Mouse (Mus musculus) stomach, embryonic 16.5 days (tissue): Measurements from ENCODE around the gene Gatb. TPM values are rescaled to one million over a fixed set of nuclear protein-coding genes. Genes with fewer than 3 reads are reported as not detected.

Source experiments
- ATAC-seq: fragments of 200-750 bp; cut with Nextera tagmentation; 2 replicates; pipeline ENCODE4 v1.8.0; 2017; ENCODE audit warnings: moderate number of reproducible peaks, moderate TSS enrichment; ENCODE audit not compliant: insufficient read depth, low FRiP score
- H3K27ac ChIP-seq: fragments of 300-500 bp; sonication (generic); 2 replicates; pipeline ENCODE4 v1.5.1; 2014; ENCODE audit warnings: low read length
- H3K27me3 ChIP-seq: fragments of 300-500 bp; sonication (generic); 2 replicates; pipeline ENCODE4 v1.6.1; 2014; ENCODE audit warnings: low read length, control low read depth, mixed read lengths; ENCODE audit not compliant: control insufficient read depth, insufficient read depth
- H3K36me3 ChIP-seq: fragments of 300-500 bp; sonication (generic); 2 replicates; pipeline ENCODE4 v1.6.1; 2014; ENCODE audit warnings: low read length; ENCODE audit not compliant: control insufficient read depth, insufficient read depth
- H3K4me1 ChIP-seq: fragments of 300-500 bp; sonication (generic); 2 replicates; pipeline ENCODE4 v1.6.1; 2014; ENCODE audit warnings: low read length, control low read depth, mixed read lengths; ENCODE audit not compliant: control insufficient read depth, insufficient read depth
- H3K4me2 ChIP-seq: fragments of 300-500 bp; sonication (generic); 2 replicates; pipeline ENCODE4 v1.6.1; 2014; ENCODE audit warnings: low read depth, low read length, mixed read lengths
- H3K4me3 ChIP-seq: fragments of 300-500 bp; sonication (generic); replicated peaks from 2 replicates; pipeline ENCODE4 v1.5.1; 2014; ENCODE audit warnings: mild to moderate bottlenecking, low read length
- H3K9ac ChIP-seq: fragments of 300-500 bp; sonication (generic); 2 replicates; pipeline ENCODE4 v1.6.1; 2014; ENCODE audit warnings: low read length
- H3K9me3 ChIP-seq: fragments of 300-500 bp; sonication (generic); replicated peaks from 2 replicates; pipeline ENCODE4 v1.6.1; 2016; ENCODE audit warnings: low read length, control low read depth; ENCODE audit not compliant: control insufficient read depth
- WGBS: fragments of 180-500 bp; shearing (Covaris S2); extraction: QIAGEN DNeasy Blood & Tissue Kit; methylation state at CpG from one replicate; pipeline ENCODE4 v1.1.7; 2014; 5-methylcytosine and 5-hydroxymethylcytosine counted together
- polyA plus RNA-seq: library from polyadenylated mRNA; unstranded; fragments of >200 nt; fragmentation: Nextera tagmentation; extraction: Ambion mirVana; gene quantifications from 2 replicates; pipeline ENCODE4 v1.2.1, GENCODE M21; 2015

The Gatb gene
- 24.2 and 25.1 TPM in 2 replicates for polyA plus RNA-seq

GRCm38 (mm10) chr3:85573864-85574830, at the start of gene Gatb:
Gene Gatb, plus strand, starts transcription at chr3:85574119.
- H3K9me3 ChIP-seq, result no peaks in the 10 kb centered on the region
- no peaks in the 10 kb centered on the region for H3K27me3 ChIP-seq
- peak within 1 kb of the TSS; percentile 93 for H3K9ac ChIP-seq
- H3K27ac ChIP-seq, result peak within 1 kb of the TSS; percentile 55
- peak within 1 kb of the TSS; percentile 92 for H3K4me2 ChIP-seq
- H3K4me1 ChIP-seq, result 0 out of 2 replicates have a peak, but pooled peaks cover 2% of the 10 kb centered on the region
- ATAC-seq, result peak; percentile 99
- no peaks in the 10 kb centered on the region for H3K36me3 ChIP-seq
- 2% methylated on average over 41 of the region's 41 CpGs for WGBS
- peak within 1 kb of the TSS; percentile 96 for H3K4me3 ChIP-seq

- H3K27me3 ChIP-seq, result no peaks in the 10 kb centered on the region
- H3K4me1 ChIP-seq, result no peaks in the 10 kb centered on the region
- no peak overlapping the region for H3K9ac ChIP-seq
- no peak overlapping the region for H3K4me3 ChIP-seq
- WGBS, result 82% methylated on average over 8 of the region's 8 CpGs
- no peak overlapping the region for H3K27ac ChIP-seq
- ATAC-seq, result no peak
- H3K36me3 ChIP-seq, result no peaks in the 10 kb centered on the region
- H3K4me2 ChIP-seq, result no peak overlapping the region
- H3K9me3 ChIP-seq, result no peaks in the 10 kb centered on the region
Observed at GRCm38 (mm10) chr3:85530601-85531161, 43.2 kb upstream of the Gatb start.

DNA sequence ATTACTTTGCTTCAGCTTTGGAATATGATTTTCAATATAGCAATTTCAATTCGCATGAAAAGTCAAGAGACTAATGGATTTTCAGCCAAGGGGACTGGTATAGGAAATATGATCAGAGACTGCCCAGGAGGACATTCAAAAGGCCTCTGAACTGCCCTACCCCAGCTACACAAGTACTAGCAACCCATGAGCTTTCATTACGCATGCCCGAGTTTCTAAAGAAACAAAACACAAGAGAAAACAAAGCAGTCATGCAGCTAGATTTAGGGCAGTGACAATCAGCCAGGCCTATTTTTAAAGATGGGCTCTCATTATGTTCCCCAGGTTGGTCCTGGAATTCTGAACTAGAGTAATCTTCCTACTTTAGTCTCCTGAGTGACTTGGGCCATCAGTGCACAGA, 41.5 kb upstream of the Gatb start:
- Histone ChIP-seq H3K4me1 (no peaks in the 10 kb centered on the region), H3K27ac (no peak overlapping the region), H3K9me3 (no peaks in the 10 kb centered on the region), H3K4me2 (no peak overlapping the region), H3K9ac (no peak overlapping the region), H3K36me3 (no peaks in the 10 kb centered on the region), H3K4me3 (no peak overlapping the region), H3K27me3 (no peaks in the 10 kb centered on the region)
- no peak for ATAC-seq
- 84% methylated on average over 3 of the region's 3 CpGs for WGBS

DNA sequence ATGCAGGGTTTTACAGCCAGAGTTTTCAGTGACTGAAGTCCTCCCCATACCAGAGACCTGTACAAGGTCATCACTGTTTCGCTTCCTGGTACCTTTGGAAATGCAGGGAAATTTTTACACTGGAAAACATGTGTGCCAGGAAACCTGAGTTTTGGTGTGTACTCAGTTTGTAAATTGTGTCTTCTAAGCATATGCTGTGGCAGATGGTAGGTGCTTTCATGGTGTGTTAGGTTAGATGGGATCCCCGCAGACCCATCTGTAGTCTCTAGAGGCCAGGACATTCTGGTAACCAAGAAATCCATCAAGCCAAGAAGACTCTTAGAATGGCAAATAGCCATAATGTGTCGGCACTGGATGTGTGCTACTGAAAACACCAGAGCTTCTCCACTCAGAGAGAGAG, 38.9 kb upstream of the Gatb start:
- Histone ChIP-seq H3K9ac (no peak overlapping the region), H3K36me3 (no peaks in the 10 kb centered on the region), H3K27ac (no peak overlapping the region), H3K27me3 (no peaks in the 10 kb centered on the region), H3K4me3 (no peak overlapping the region), H3K9me3 (no peaks in the 10 kb centered on the region), H3K4me2 (no peak overlapping the region), H3K4me1 (no peaks in the 10 kb centered on the region)
- 81% methylated on average over 3 of the region's 3 CpGs for WGBS
- no peak for ATAC-seq

DNA sequence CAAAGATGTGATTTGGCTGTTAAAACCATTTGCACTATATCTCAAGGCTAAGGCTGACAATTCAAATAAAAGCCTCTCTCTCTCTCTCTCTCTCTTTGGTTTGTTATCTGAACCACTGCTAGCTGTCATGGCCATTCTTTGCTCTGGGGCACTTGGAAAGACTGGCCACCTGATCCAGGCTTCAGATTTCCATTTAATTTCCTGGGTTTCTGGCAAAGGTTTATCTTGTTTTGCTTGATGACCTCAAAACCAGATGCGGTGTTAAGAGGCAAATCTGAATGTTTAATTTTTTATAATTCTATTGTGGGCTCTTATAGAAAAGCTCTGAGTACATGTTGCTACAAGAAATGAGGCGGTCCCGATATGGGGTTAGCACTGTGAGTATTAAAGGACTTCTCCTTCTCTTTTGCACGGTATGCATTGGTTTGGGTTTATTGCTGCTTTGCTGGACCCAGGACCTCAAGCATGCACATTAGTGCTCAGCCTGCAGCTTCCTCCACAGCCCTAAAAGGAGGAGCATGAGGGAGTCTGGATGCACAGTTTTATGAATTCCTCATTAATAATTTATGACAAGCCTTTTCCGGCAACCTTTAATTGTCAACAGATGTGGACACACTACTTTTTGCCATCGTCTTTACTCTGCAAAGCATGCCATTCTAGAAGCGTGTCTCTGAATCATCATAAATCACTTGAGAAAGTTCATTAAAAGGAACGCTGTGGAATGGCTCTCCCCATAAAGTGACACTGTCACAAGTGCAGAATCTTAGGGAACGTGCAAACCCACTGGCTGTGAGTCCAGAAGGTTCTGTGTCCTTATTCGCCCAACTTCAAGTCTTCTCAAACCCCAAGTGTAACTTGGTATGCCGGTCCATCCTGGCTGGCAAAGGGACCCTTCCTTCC, 38.0 kb upstream of the Gatb start:
- no peaks in the 10 kb centered on the region for H3K4me1 ChIP-seq
- no peak for ATAC-seq
- no peak overlapping the region for H3K4me3 ChIP-seq
- no peaks in the 10 kb centered on the region for H3K36me3 ChIP-seq
- H3K9me3 ChIP-seq, result no peaks in the 10 kb centered on the region
- H3K9ac ChIP-seq, result no peak overlapping the region
- H3K27me3 ChIP-seq, result no peaks in the 10 kb centered on the region
- no peak overlapping the region for H3K27ac ChIP-seq
- WGBS, result 69% methylated on average over 11 of the region's 11 CpGs
- H3K4me2 ChIP-seq, result no peak overlapping the region

DNA sequence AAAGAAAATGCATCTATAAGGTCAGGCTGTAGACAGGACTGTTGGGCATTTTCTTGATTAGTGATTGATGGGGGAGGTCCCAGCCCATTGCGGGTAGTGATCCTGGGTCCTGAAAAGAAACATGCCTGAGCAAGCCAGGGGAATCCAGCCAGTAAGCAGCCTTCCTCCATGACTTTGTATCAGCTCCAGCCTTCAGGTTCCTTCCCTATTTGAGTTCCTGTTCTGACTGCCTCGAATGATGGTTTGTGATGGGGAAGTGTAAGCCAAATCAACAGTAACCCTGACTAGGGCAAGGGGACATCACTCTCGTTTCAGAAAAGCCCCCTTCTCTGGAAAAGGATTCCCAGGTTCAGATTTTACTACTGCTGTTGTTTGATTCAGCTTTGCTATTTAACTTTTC, 31.2 kb upstream of the Gatb start:
- Histone ChIP-seq H3K4me1 (no peaks in the 10 kb centered on the region), H3K27me3 (no peaks in the 10 kb centered on the region), H3K27ac (no peak overlapping the region), H3K36me3 (no peaks in the 10 kb centered on the region), H3K9ac (no peak overlapping the region), H3K9me3 (no peaks in the 10 kb centered on the region), H3K4me2 (no peak overlapping the region), H3K4me3 (no peak overlapping the region)
- no peak for ATAC-seq
- 46% methylated on average over 3 of the region's 3 CpGs for WGBS

GRCm38 (mm10) chr3:85543652-85544051, 30.3 kb upstream of the Gatb start:
- H3K9ac ChIP-seq, result no peak overlapping the region
- no peak for ATAC-seq
- no peaks in the 10 kb centered on the region for H3K9me3 ChIP-seq
- no peaks in the 10 kb centered on the region for H3K4me1 ChIP-seq
- H3K36me3 ChIP-seq, result no peaks in the 10 kb centered on the region
- H3K4me3 ChIP-seq, result no peak overlapping the region
- H3K27ac ChIP-seq, result no peak overlapping the region
- no peaks in the 10 kb centered on the region for H3K27me3 ChIP-seq
- WGBS, result 46% methylated on average over 2 of the region's 2 CpGs
- no peak overlapping the region for H3K4me2 ChIP-seq

GRCm38 (mm10) chr3:85550312-85550711, 23.6 kb upstream of the Gatb start:
- ATAC-seq, result no peak
- Histone ChIP-seq H3K4me1 (no peaks in the 10 kb centered on the region), H3K9me3 (no peaks in the 10 kb centered on the region), H3K36me3 (no peaks in the 10 kb centered on the region), H3K27me3 (no peaks in the 10 kb centered on the region), H3K9ac (no peak overlapping the region), H3K4me3 (no peak overlapping the region), H3K4me2 (no peak overlapping the region), H3K27ac (no peak overlapping the region)
- 59% methylated on average over 4 of the region's 4 CpGs for WGBS
